Mouse (Mus musculus): ENCODE measurements around the gene Atg9a. TPM values are rescaled to one million over a fixed set of nuclear protein-coding genes. Genes with fewer than 3 reads are reported as not detected.

Gene Atg9a
- polyA plus RNA-seq, 1 experiment from 2014 or later: 33.9 TPM

GRCm38 (mm10) chr1:75133421-75134207 is 58.4 kb downstream of the Atg9a start, which contains the start of gene Slc23a3:
Slc23a3 (minus strand) TSS chr1:75133890.
- Histone ChIP-seq H3K4me1 (no peaks in the 10 kb centered on the region), H3K9ac (no peak within 1 kb of the TSS), H3K36me3 (peaks cover 35% of the 10 kb centered on the region), H3K27ac (no peak within 1 kb of the TSS), H3K4me2 (no peak within 1 kb of the TSS), H3K27me3 (no peaks in the 10 kb centered on the region), H3K9me3 (no peaks in the 10 kb centered on the region), H3K4me3 (no peak within 1 kb of the TSS)
- WGBS: 62% methylated on average over 12 of the region's 12 CpGs
- no peak for ATAC-seq (ENCODE audit: insufficient number of reproducible peaks, low FRiP score, low TSS enrichment, low read depth)

Small RNAs within 50 kb of the gene (microRNA-seq; reads per million reads assigned to microRNA genes)
- not detected for gene Gm27943

Other genes with a start within 250 kb of the Atg9a start
- 4.8 and 8.2 TPM in 2 replicates for gene Ihh, start 240.5 kb downstream of the Atg9a start, polyA plus RNA-seq (2015; fragmentation: Nextera tagmentation; extraction: Ambion mirVana)
- gene Nhej1, start 67.0 kb downstream of the Atg9a start, polyA plus RNA-seq (2015; fragmentation: Nextera tagmentation; extraction: Ambion mirVana): 10.7 and 10.9 TPM in 2 replicates
- 0.19 and 0.35 TPM in 2 replicates for gene Slc23a3, start 58.3 kb downstream of the Atg9a start, polyA plus RNA-seq (2015; fragmentation: Nextera tagmentation; extraction: Ambion mirVana)
- gene Cnppd1, start 49.5 kb downstream of the Atg9a start, polyA plus RNA-seq (2015; fragmentation: Nextera tagmentation; extraction: Ambion mirVana): 43.8 and 46.8 TPM in 2 replicates
- gene Retreg2, start 49.4 kb downstream of the Atg9a start, polyA plus RNA-seq (2015; fragmentation: Nextera tagmentation; extraction: Ambion mirVana): 41.5 and 47.3 TPM in 2 replicates
- gene Zfand2b, start 23.6 kb downstream of the Atg9a start, polyA plus RNA-seq (2015; fragmentation: Nextera tagmentation; extraction: Ambion mirVana): 44.4 and 48.6 TPM in 2 replicates
- 28.3 and 29.5 TPM in 2 replicates for gene Abcb6, start 11.8 kb downstream of the Atg9a start, polyA plus RNA-seq (2015; fragmentation: Nextera tagmentation; extraction: Ambion mirVana)
- gene Ankzf1, start within 50 bp of the Atg9a start, polyA plus RNA-seq (2015; fragmentation: Nextera tagmentation; extraction: Ambion mirVana): 28.0 and 30.7 TPM in 2 replicates
- gene Glb1l, start 18.6 kb upstream of the Atg9a start, polyA plus RNA-seq (2015; fragmentation: Nextera tagmentation; extraction: Ambion mirVana): 16.7 and 19.0 TPM in 2 replicates
- gene Stk16, start 18.6 kb upstream of the Atg9a start, polyA plus RNA-seq (2015; fragmentation: Nextera tagmentation; extraction: Ambion mirVana): 119 TPM in 2 replicates
- 124 and 168 TPM in 2 replicates for gene Tuba4a, start 27.7 kb upstream of the Atg9a start, polyA plus RNA-seq (2015; fragmentation: Nextera tagmentation; extraction: Ambion mirVana)
- not detected in 2 replicates for gene A630095N17Rik, start 39.9 kb upstream of the Atg9a start, polyA plus RNA-seq (2015; fragmentation: Nextera tagmentation; extraction: Ambion mirVana)
- gene Dnajb2, start 44.2 kb upstream of the Atg9a start, polyA plus RNA-seq (2015; fragmentation: Nextera tagmentation; extraction: Ambion mirVana): 44.5 and 49.5 TPM in 2 replicates
- 0.12 and 0.14 TPM in 2 replicates for gene Ptprn, start 72.3 kb upstream of the Atg9a start, polyA plus RNA-seq (2015; fragmentation: Nextera tagmentation; extraction: Ambion mirVana)
- 0.35 TPM in 1 of 2 replicates, not detected in the other for gene Resp18, start 86.2 kb upstream of the Atg9a start, polyA plus RNA-seq (2015; fragmentation: Nextera tagmentation; extraction: Ambion mirVana)
- 117 TPM in 2 replicates for gene Dnpep, start 125.8 kb upstream of the Atg9a start, polyA plus RNA-seq (2015; fragmentation: Nextera tagmentation; extraction: Ambion mirVana)
- 74.4 and 227 TPM in 2 replicates for gene Des, start 168.1 kb upstream of the Atg9a start, polyA plus RNA-seq (2015; fragmentation: Nextera tagmentation; extraction: Ambion mirVana)
- gene Speg, start 183.1 kb upstream of the Atg9a start, polyA plus RNA-seq (2015; fragmentation: Nextera tagmentation; extraction: Ambion mirVana): 15.4 and 16.3 TPM in 2 replicates
- 94.6 and 97.0 TPM in 2 replicates for gene Gmppa, start 243.7 kb upstream of the Atg9a start, polyA plus RNA-seq (2015; fragmentation: Nextera tagmentation; extraction: Ambion mirVana)